Mouse (Mus musculus): ENCODE measurements at regions not wholly inside any gene's neighbourhood (a gene's known extent, or its start where the extent isn't known, plus 50 kb on each side); places are given as distances from the start of the nearest gene placed in this dataset.

GRCm38 (mm10) chr13:37220436-37220835 is 124.6 kb upstream of the Ly86 start:
- Histone ChIP-seq H3K9me3 (ENCODE audit: control insufficient read depth, low read length) (no peaks in the 10 kb centered on the region), H3K27me3 (ENCODE audit: control insufficient read depth, insufficient read depth, low read length) (no peaks in the 10 kb centered on the region), H3K4me1 (ENCODE audit: control insufficient read depth, insufficient read depth, low read length) (no peaks in the 10 kb centered on the region), H3K27ac (replicated peaks; ENCODE audit: low read depth, low read length) (no peak overlapping the region), H3K36me3 (ENCODE audit: control insufficient read depth, insufficient read depth, low read length) (no peaks in the 10 kb centered on the region), H3K4me3 (replicated peaks; ENCODE audit: low read depth, low read length) (no peak overlapping the region), H3K9ac (replicated peaks; ENCODE audit: low read length) (no peak overlapping the region), H3K4me2 (ENCODE audit: low read length) (no peak overlapping the region)
- DNase-seq (no peak), ATAC-seq (ENCODE audit: low FRiP score, low TSS enrichment) (no peak)
- WGBS, result 91% methylated on average over 3 of the region's 3 CpGs

- no peak overlapping the region for H3K9ac ChIP-seq (replicated peaks; ENCODE audit: low read length)
- H3K27me3 ChIP-seq (ENCODE audit: control insufficient read depth, insufficient read depth, low read length), result no peaks in the 10 kb centered on the region
- H3K36me3 ChIP-seq (ENCODE audit: control insufficient read depth, insufficient read depth, low read length), result no peaks in the 10 kb centered on the region
- WGBS, result 92% methylated on average over 4 of the region's 4 CpGs
- H3K4me1 ChIP-seq (ENCODE audit: control insufficient read depth, insufficient read depth, low read length), result no peaks in the 10 kb centered on the region
- no peak overlapping the region for H3K27ac ChIP-seq (replicated peaks; ENCODE audit: low read depth, low read length)
- DNase-seq, result no peak
- H3K4me3 ChIP-seq (replicated peaks; ENCODE audit: low read depth, low read length), result no peak overlapping the region
- H3K9me3 ChIP-seq (ENCODE audit: control insufficient read depth, low read length), result no peaks in the 10 kb centered on the region
- no peak overlapping the region for H3K4me2 ChIP-seq (ENCODE audit: low read length)
- no peak for ATAC-seq (ENCODE audit: low FRiP score, low TSS enrichment)
Observed at GRCm38 (mm10) chr13:37218596-37218995, 126.4 kb upstream of the Ly86 start.

GRCm38 (mm10) chr13:37214590-37215282 is 130.3 kb upstream of the Ly86 start:
- no peak overlapping the region for H3K9ac ChIP-seq (replicated peaks; ENCODE audit: low read length)
- H3K9me3 ChIP-seq (ENCODE audit: control insufficient read depth, low read length), result no peaks in the 10 kb centered on the region
- no peaks in the 10 kb centered on the region for H3K27me3 ChIP-seq (ENCODE audit: control insufficient read depth, insufficient read depth, low read length)
- H3K27ac ChIP-seq (replicated peaks; ENCODE audit: low read depth, low read length), result no peak overlapping the region
- 70% methylated on average over 8 of the region's 8 CpGs for WGBS
- H3K36me3 ChIP-seq (ENCODE audit: control insufficient read depth, insufficient read depth, low read length), result no peaks in the 10 kb centered on the region
- ATAC-seq (ENCODE audit: low FRiP score, low TSS enrichment) (peak; percentile 27; the same call in 1 of the 2 replicates), DNase-seq (peak; percentile 37)
- H3K4me3 ChIP-seq (replicated peaks; ENCODE audit: low read depth, low read length), result no peak overlapping the region
- H3K4me2 ChIP-seq (ENCODE audit: low read length), result no peak overlapping the region
- H3K4me1 ChIP-seq (ENCODE audit: control insufficient read depth, insufficient read depth, low read length), result no peaks in the 10 kb centered on the region

- Histone ChIP-seq H3K9me3 (ENCODE audit: control insufficient read depth, low read length) (no peaks in the 10 kb centered on the region; the same call in 1 of the 2 replicates), H3K4me2 (ENCODE audit: low read length) (no peak overlapping the region), H3K27ac (replicated peaks; ENCODE audit: low read depth, low read length) (no peak overlapping the region), H3K27me3 (ENCODE audit: control insufficient read depth, insufficient read depth, low read length) (no peaks in the 10 kb centered on the region), H3K4me3 (replicated peaks; ENCODE audit: low read depth, low read length) (no peak overlapping the region), H3K36me3 (ENCODE audit: control insufficient read depth, insufficient read depth, low read length) (no peaks in the 10 kb centered on the region), H3K4me1 (ENCODE audit: control insufficient read depth, insufficient read depth, low read length) (no peaks in the 10 kb centered on the region), H3K9ac (replicated peaks; ENCODE audit: low read length) (no peak overlapping the region)
- DNase-seq, result no peak
- WGBS, result 97% methylated on average over 2 of the region's 2 CpGs
- ATAC-seq (ENCODE audit: low FRiP score, low TSS enrichment), result no peak
Observed at GRCm38 (mm10) chr13:37197136-37197535, 147.1 kb upstream of the F13a1 start.

GRCm38 (mm10) chr13:37195857-37196256 is 145.8 kb upstream of the F13a1 start:
- no peak for DNase-seq
- Histone ChIP-seq H3K27ac (replicated peaks; ENCODE audit: low read depth, low read length) (no peak overlapping the region), H3K4me2 (ENCODE audit: low read length) (no peak overlapping the region), H3K9me3 (ENCODE audit: control insufficient read depth, low read length) (no peaks in the 10 kb centered on the region), H3K4me1 (ENCODE audit: control insufficient read depth, insufficient read depth, low read length) (no peaks in the 10 kb centered on the region), H3K27me3 (ENCODE audit: control insufficient read depth, insufficient read depth, low read length) (no peaks in the 10 kb centered on the region), H3K4me3 (replicated peaks; ENCODE audit: low read depth, low read length) (no peak overlapping the region), H3K9ac (replicated peaks; ENCODE audit: low read length) (no peak overlapping the region), H3K36me3 (ENCODE audit: control insufficient read depth, insufficient read depth, low read length) (no peaks in the 10 kb centered on the region)
- 83% methylated on average over 1 of the region's 1 CpGs for WGBS
- ATAC-seq (ENCODE audit: low FRiP score, low TSS enrichment), result no peak

- no peaks in the 10 kb centered on the region for H3K9me3 ChIP-seq (ENCODE audit: control insufficient read depth, low read length)
- H3K27me3 ChIP-seq (ENCODE audit: control insufficient read depth, insufficient read depth, low read length), result no peaks in the 10 kb centered on the region
- no peaks in the 10 kb centered on the region for H3K4me1 ChIP-seq (ENCODE audit: control insufficient read depth, insufficient read depth, low read length)
- no peak overlapping the region for H3K9ac ChIP-seq (replicated peaks; ENCODE audit: low read length)
- H3K27ac ChIP-seq (replicated peaks; ENCODE audit: low read depth, low read length), result no peak overlapping the region
- WGBS, result 80% methylated on average over 9 of the region's 9 CpGs
- ATAC-seq (ENCODE audit: low FRiP score, low TSS enrichment), result no peak
- no peak overlapping the region for H3K4me2 ChIP-seq (ENCODE audit: low read length)
- no peaks in the 10 kb centered on the region for H3K36me3 ChIP-seq (ENCODE audit: control insufficient read depth, insufficient read depth, low read length)
- no peak for DNase-seq
- H3K4me3 ChIP-seq (replicated peaks; ENCODE audit: low read depth, low read length), result no peak overlapping the region
Observed at GRCm38 (mm10) chr13:37181169-37181787, 131.2 kb upstream of the F13a1 start.

GRCm38 (mm10) chr13:37176526-37176925 is 126.5 kb upstream of the F13a1 start:
- Histone ChIP-seq H3K27ac (replicated peaks; ENCODE audit: low read depth, low read length) (no peak overlapping the region), H3K36me3 (ENCODE audit: control insufficient read depth, insufficient read depth, low read length) (no peaks in the 10 kb centered on the region), H3K9ac (replicated peaks; ENCODE audit: low read length) (no peak overlapping the region), H3K9me3 (ENCODE audit: control insufficient read depth, low read length) (no peaks in the 10 kb centered on the region), H3K4me1 (ENCODE audit: control insufficient read depth, insufficient read depth, low read length) (no peaks in the 10 kb centered on the region), H3K4me2 (ENCODE audit: low read length) (no peak overlapping the region), H3K4me3 (replicated peaks; ENCODE audit: low read depth, low read length) (no peak overlapping the region), H3K27me3 (ENCODE audit: control insufficient read depth, insufficient read depth, low read length) (no peaks in the 10 kb centered on the region)
- 90% methylated on average over 1 of the region's 1 CpGs for WGBS
- no peak for ATAC-seq (ENCODE audit: low FRiP score, low TSS enrichment)
- no peak for DNase-seq

- H3K36me3 ChIP-seq (ENCODE audit: control insufficient read depth, insufficient read depth, low read length), result no peaks in the 10 kb centered on the region
- no peak for ATAC-seq (ENCODE audit: low FRiP score, low TSS enrichment)
- no peaks in the 10 kb centered on the region for H3K4me1 ChIP-seq (ENCODE audit: control insufficient read depth, insufficient read depth, low read length)
- WGBS, result 84% methylated on average over 8 of the region's 8 CpGs
- H3K27me3 ChIP-seq (ENCODE audit: control insufficient read depth, insufficient read depth, low read length), result no peaks in the 10 kb centered on the region
- DNase-seq, result no peak
- H3K4me3 ChIP-seq (replicated peaks; ENCODE audit: low read depth, low read length), result no peak overlapping the region
- no peak overlapping the region for H3K4me2 ChIP-seq (ENCODE audit: low read length)
- H3K27ac ChIP-seq (replicated peaks; ENCODE audit: low read depth, low read length), result no peak overlapping the region
- H3K9me3 ChIP-seq (ENCODE audit: control insufficient read depth, low read length), result no peaks in the 10 kb centered on the region
- no peak overlapping the region for H3K9ac ChIP-seq (replicated peaks; ENCODE audit: low read length)
Observed at GRCm38 (mm10) chr13:37175997-37176396, 126.0 kb upstream of the F13a1 start.
